Mouse (Mus musculus) ES-Bruce4 (cell line): ENCODE data around the gene Cmip.

ENCODE experiments used
- CTCF ChIP-seq: IDR thresholded peaks from one replicate; pipeline ENCODE4 v1.8.1; 2011; ENCODE audit warnings: low read depth, low read length
- EP300 ChIP-seq: IDR thresholded peaks from 2 replicates; pipeline ENCODE4 v1.6.1; 2011; ENCODE audit warnings: low read depth, low read length; ENCODE audit not compliant: insufficient read depth

- TF ChIP-seq EP300, result no peak
- TF ChIP-seq CTCF, result no peak
Observed at GRCm38 (mm10) chr8:117257821-117258575, 1.1 kb downstream of the Cmip start.
